Mouse (Mus musculus): ENCODE results near the gene Mbnl2. TPM values are rescaled to one million over a fixed set of nuclear protein-coding genes. Genes with fewer than 3 reads are reported as not detected.

Mbnl2 gene
- total and polyA plus RNA-seq, 3 experiments: 5.6 to 8.6 TPM; not detected in 1

GRCm38 (mm10) chr14:120323111-120323510 lies 47.6 kb downstream of the Mbnl2 start:
- peaks cover 0 to 4% of the 10 kb centered on the region in 2 experiments; a peak in 2 of 4 replicates for H3K36me3 ChIP-seq (ENCODE audit: control insufficient read depth in 1 of 2, insufficient read depth in 2 of 2, low read length in 2 of 2)
- no peak overlapping the region for H3K4me3 ChIP-seq (ENCODE audit: control insufficient read depth in 1 of 2, insufficient read depth in 1 of 2, low read depth in 2 of 2, low read length in 2 of 2)
- DNase-seq (ENCODE audit: low read depth, low spot score): no peak
- no peaks in the 10 kb centered on the region; a peak in 1 of 4 replicates for H3K4me1 ChIP-seq (ENCODE audit: control insufficient read depth in 1 of 2, insufficient read depth in 2 of 2, low read length in 2 of 2)
- no peaks in the 10 kb centered on the region for H3K27me3 ChIP-seq (ENCODE audit: control insufficient read depth in 1 of 2, insufficient read depth in 2 of 2, low read length in 2 of 2)
- H3K9ac ChIP-seq (ENCODE audit: control insufficient read depth, low read depth, low read length, poor library complexity, severe bottlenecking): no peak overlapping the region
- no peaks in the 10 kb centered on the region for H3K79me2 ChIP-seq (ENCODE audit: control insufficient read depth, insufficient read depth, low read length, poor library complexity)
- no peak overlapping the region for H3K27ac ChIP-seq (ENCODE audit: control insufficient read depth, low read depth, low read length)
- H3K9me3 ChIP-seq (replicated peaks; ENCODE audit: insufficient read depth, low read length): no peaks in the 10 kb centered on the region
- TF ChIP-seq SMC3 (IDR thresholded peaks at IDR 0.05; ENCODE audit: low read depth, low read length) (no peak), GATA1 (IDR thresholded peaks at IDR 0.05; ENCODE audit: low read depth, low read length) (no peak), UBTF (IDR thresholded peaks at IDR 0.05; ENCODE audit: borderline replicate concordance, insufficient read depth, low read depth, low read length) (no peak), ZNF384 (IDR thresholded peaks at IDR 0.05; ENCODE audit: low read depth, low read length) (no peak), ELF1 (IDR thresholded peaks at IDR 0.05; ENCODE audit: low read depth, low read length) (no peak), MYC (IDR thresholded peaks at IDR 0.05; ENCODE audit: low read depth, low read length) (no peak), POLR2AphosphoS2 (IDR thresholded peaks at IDR 0.05; ENCODE audit: low read length) (no peak), USF2 (IDR thresholded peaks at IDR 0.05; ENCODE audit: borderline replicate concordance in 1 of 2, insufficient read depth in 1 of 2, low read depth in 1 of 2, low read length in 2 of 2) (no peak), MAZ (IDR thresholded peaks at IDR 0.05; ENCODE audit: low read depth, low read length) (no peak), GABPA (IDR thresholded peaks at IDR 0.05; ENCODE audit: low read depth, low read length) (no peak), EP300 (IDR thresholded peaks at IDR 0.05; ENCODE audit: low read depth in 1 of 2, low read length in 2 of 2) (no peak), E2F4 (IDR thresholded peaks at IDR 0.05; ENCODE audit: borderline replicate concordance, low read depth, low read length) (no peak), POLR2A (IDR thresholded peaks at IDR 0.05; ENCODE audit: control insufficient read depth in 1 of 2, insufficient read depth in 1 of 2, low read depth in 1 of 2, low read length in 2 of 2, poor library complexity in 1 of 2) (no peak), JUND (IDR thresholded peaks at IDR 0.05; ENCODE audit: low read depth, low read length) (no peak), ZC3H11A (IDR thresholded peaks at IDR 0.05; ENCODE audit: low read depth, low read length) (no peak), HCFC1 (IDR thresholded peaks at IDR 0.05; ENCODE audit: low read depth, low read length) (no peak)

GRCm38 (mm10) chr14:120324061-120324791 lies 48.8 kb downstream of the Mbnl2 start:
- no peak for TF ChIP-seq MEF2A (IDR thresholded peaks at IDR 0.05; ENCODE audit: extremely low read depth, insufficient replicate concordance, low read depth, low read length, poor library complexity, severe bottlenecking)
- no peak for TF ChIP-seq POLR2A (IDR thresholded peaks at IDR 0.05; ENCODE audit: control insufficient read depth in 1 of 2, insufficient read depth in 1 of 2, low read depth in 1 of 2, low read length in 2 of 2, poor library complexity in 1 of 2)
- no peak for TF ChIP-seq USF1 (IDR thresholded peaks at IDR 0.05; ENCODE audit: low read depth, low read length)
- no peak for TF ChIP-seq ZKSCAN1 (IDR thresholded peaks at IDR 0.05; ENCODE audit: low read depth, low read length)
- no peak for TF ChIP-seq ZNF384 (IDR thresholded peaks at IDR 0.05; ENCODE audit: low read depth, low read length)
- no peak for TF ChIP-seq NRF1 (IDR thresholded peaks at IDR 0.05; ENCODE audit: insufficient read depth, low read depth, low read length, poor library complexity, severe bottlenecking)
- no peak for TF ChIP-seq RAD21 (IDR thresholded peaks at IDR 0.05; ENCODE audit: low read depth, low read length)
- TF ChIP-seq KAT2A (conservative IDR thresholded peaks at IDR 0.05; ENCODE audit: low read depth, low read length): no peak
- TF ChIP-seq ELF1 (IDR thresholded peaks at IDR 0.05; ENCODE audit: low read depth, low read length): no peak
- no peak for TF ChIP-seq GABPA (IDR thresholded peaks at IDR 0.05; ENCODE audit: low read depth, low read length)
- no peak for TF ChIP-seq ETS1 (IDR thresholded peaks at IDR 0.05; ENCODE audit: low read depth, low read length)
- TF ChIP-seq CTCF (IDR thresholded peaks at IDR 0.05 in 2 of 3, conservative IDR thresholded peaks at IDR 0.05 in 1 of 3; ENCODE audit: control insufficient read depth in 1 of 3, insufficient read depth in 1 of 3, low read depth in 2 of 3, low read length in 3 of 3, poor library complexity in 1 of 3, severe bottlenecking in 1 of 3): no peak
- TF ChIP-seq EP300 (IDR thresholded peaks at IDR 0.05; ENCODE audit: low read depth in 1 of 2, low read length in 2 of 2): no peak
- no peak for TF ChIP-seq CHD1 (IDR thresholded peaks at IDR 0.05; ENCODE audit: low read depth, low read length)
- TF ChIP-seq USF2 (IDR thresholded peaks at IDR 0.05; ENCODE audit: borderline replicate concordance in 1 of 2, insufficient read depth in 1 of 2, low read depth in 1 of 2, low read length in 2 of 2): no peak
- TF ChIP-seq ZC3H11A (IDR thresholded peaks at IDR 0.05; ENCODE audit: low read depth, low read length): no peak
- no peak for TF ChIP-seq TCF12 (IDR thresholded peaks at IDR 0.05; ENCODE audit: low read depth, low read length)
- no peak for TF ChIP-seq BHLHE40 (IDR thresholded peaks at IDR 0.05; ENCODE audit: borderline replicate concordance, low read depth, low read length)
- no peak for TF ChIP-seq ZMIZ1 (IDR thresholded peaks at IDR 0.05; ENCODE audit: low read depth, low read length)
- DNase-seq (ENCODE audit: low read depth, low spot score): peak; percentile 11
- Histone ChIP-seq H3K36me3 (ENCODE audit: control insufficient read depth in 1 of 2, insufficient read depth in 2 of 2, low read length in 2 of 2) (peaks cover 0 to 4% of the 10 kb centered on the region in 2 experiments; a peak in 2 of 4 replicates), H3K4me1 (ENCODE audit: control insufficient read depth in 1 of 2, insufficient read depth in 2 of 2, low read length in 2 of 2) (no peaks in the 10 kb centered on the region; a peak in 1 of 4 replicates), H3K27me3 (ENCODE audit: control insufficient read depth in 1 of 2, insufficient read depth in 2 of 2, low read length in 2 of 2) (no peaks in the 10 kb centered on the region), H3K4me3 (ENCODE audit: control insufficient read depth in 1 of 2, insufficient read depth in 1 of 2, low read depth in 2 of 2, low read length in 2 of 2) (no peak overlapping the region), H3K9ac (ENCODE audit: control insufficient read depth, low read depth, low read length, poor library complexity, severe bottlenecking) (no peak overlapping the region), H3K9me3 (replicated peaks; ENCODE audit: insufficient read depth, low read length) (no peaks in the 10 kb centered on the region), H3K79me2 (ENCODE audit: control insufficient read depth, insufficient read depth, low read length, poor library complexity) (no peaks in the 10 kb centered on the region), H3K27ac (ENCODE audit: control insufficient read depth, low read depth, low read length) (no peak overlapping the region)

All from MEL (cell line).